Mouse (Mus musculus) stomach, postnatal 0 days (tissue): ENCODE measurements around the gene Snupn.
"Not testable (repeated sequence)": the region's sequence is repeated elsewhere in the genome, so short reads cannot be mapped to it uniquely, and the experiment has no call there.

Experiments used
- CTCF ChIP-seq: IDR thresholded peaks from 2 replicates; pipeline ENCODE4 v1.5.1; 2016; ENCODE audit warnings: antibody characterized with exemption, low read depth, mild to moderate bottlenecking, moderate library complexity
- EP300 ChIP-seq: optimal IDR thresholded peaks from 2 replicates; pipeline ENCODE3; 2016; ENCODE audit warnings: antibody characterized with exemption

DNA sequence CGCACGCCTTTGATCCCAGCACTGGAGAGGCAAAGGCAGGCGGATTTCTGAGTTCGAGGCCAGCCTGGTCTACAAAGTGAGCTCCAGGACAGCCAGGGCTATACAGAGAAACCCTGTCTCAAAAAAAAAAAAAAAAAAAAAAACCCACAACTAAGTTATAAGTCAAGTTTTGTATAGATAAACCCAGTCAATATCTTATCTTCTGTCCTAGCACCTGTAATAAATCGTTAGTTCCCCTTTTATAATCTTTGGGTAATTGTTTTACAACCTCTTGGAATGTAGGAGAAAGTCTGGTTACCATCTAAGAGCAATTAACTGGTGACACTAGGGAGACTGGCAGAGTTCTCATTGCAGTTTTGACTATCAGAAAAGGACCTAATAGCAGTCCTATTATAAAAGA lies 2.0 kb upstream of the Snupn start:
- not testable (repeated sequence) for TF ChIP-seq CTCF, EP300
